In the genomic region with DNA sequence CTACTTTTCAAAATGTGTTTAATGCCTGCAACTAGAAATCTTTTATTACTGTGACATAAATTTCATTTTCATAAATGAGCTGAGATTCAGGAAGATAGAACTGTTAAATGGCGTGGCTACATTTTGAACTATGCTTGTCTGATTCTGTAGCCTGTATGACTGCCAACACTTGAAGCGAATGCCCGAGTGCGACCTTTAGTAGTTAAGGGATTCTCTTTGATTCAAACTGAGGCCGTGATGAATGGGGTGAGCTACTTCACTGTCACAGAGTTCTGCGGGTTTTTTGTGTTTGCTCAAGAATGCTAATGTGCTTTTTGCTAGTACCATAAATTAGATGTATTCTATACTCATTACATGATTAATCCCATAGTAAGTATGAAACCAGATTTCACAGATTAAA, we compare ENCODE assay signal across 17 mouse cellular contexts.
"Had no signal": no experiment of that assay in that cellular context is flagged by ENCODE, and none has a peak within 500 bp of the region (broad histone marks: within the 10 kb centered on the region; RNA-seq: fewer than 3 reads in every experiment).

No protein-coding gene starts in this region.

- H3K4me3 ChIP-seq: liver, embryonic 15.5 days; lung, embryonic 15.5 days; megakaryocyte, embryonic 14.5 days; midbrain, embryonic 12.5 days; stomach, embryonic 15.5 days had no signal

- H3K4me2 ChIP-seq: liver, embryonic 11.5 days; lung, embryonic 15.5 days; midbrain, embryonic 12.5 days; stomach, embryonic 15.5 days had no signal

- DNase-seq: kidney, adult 11 months; kidney, adult 9 months; kidney, postnatal 36 days; layer of hippocampus, adult 9-11 months; left cerebral cortex, postnatal 4 days; lung, postnatal 14 days; right cerebral cortex, postnatal 14 days; thymus, adult 2 months; thymus, postnatal 25 days had no signal

- H3K9me3 ChIP-seq: liver, embryonic 15.5 days; lung, embryonic 15.5 days; midbrain, embryonic 12.5 days; stomach, embryonic 15.5 days had no signal

- H3K27me3 ChIP-seq: lung, embryonic 15.5 days; stomach, embryonic 15.5 days had no signal

- H3K27ac ChIP-seq: kidney, postnatal 0 days; lung, embryonic 15.5 days; macrophage; midbrain, embryonic 12.5 days; stomach, embryonic 15.5 days had no signal

- H3K9ac ChIP-seq: liver, embryonic 15.5 days; lung, embryonic 15.5 days; midbrain, embryonic 12.5 days; stomach, embryonic 15.5 days had no signal

- H3K36me3 ChIP-seq: liver, embryonic 15.5 days; lung, embryonic 15.5 days; midbrain, embryonic 12.5 days; stomach, embryonic 15.5 days had no signal
